8 mouse cellular contexts compared by ENCODE assay signal in the genomic region with DNA sequence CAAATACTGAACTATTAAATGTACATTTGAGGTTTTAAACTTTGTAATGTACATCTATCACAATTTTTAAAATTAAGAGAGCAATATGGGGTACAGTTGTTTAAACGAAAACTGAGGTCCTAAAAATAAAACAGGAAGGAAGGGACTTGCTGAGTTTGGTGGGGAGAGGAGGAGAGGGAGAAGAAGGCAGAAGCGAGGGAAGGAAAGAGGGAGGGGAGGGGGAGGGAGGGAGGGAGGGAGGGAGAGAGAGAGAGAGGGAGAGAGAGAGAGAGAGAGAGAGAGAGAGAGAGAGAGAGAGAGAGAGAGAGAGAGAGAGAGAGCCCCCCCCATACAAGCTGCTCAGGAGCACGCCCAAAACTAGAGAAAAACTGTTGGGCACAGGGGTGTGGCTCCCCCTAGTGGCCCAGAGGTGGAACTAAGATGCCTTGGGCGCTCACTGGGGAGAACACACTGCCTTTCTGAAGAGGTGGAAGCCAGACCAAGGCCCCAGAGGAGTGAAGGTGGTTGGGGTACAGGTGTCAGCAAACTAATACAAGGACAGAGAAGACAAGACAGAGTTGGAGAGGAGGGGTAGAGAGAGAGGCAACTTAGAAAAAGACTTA. TPM values are rescaled to one million over a fixed set of nuclear protein-coding genes. Genes with fewer than 3 reads are reported as not detected.
DNase-seq lines count a peak whose midpoint lies in the region; ATAC-seq and TF ChIP-seq lines count a peak whose summit lies in the region.
"Had no signal": no experiment of that assay in that cellular context is flagged by ENCODE, and none has a peak within 500 bp of the region (broad histone marks: within the 10 kb centered on the region; RNA-seq: fewer than 3 reads in every experiment).

No protein-coding gene starts in this region.

- H3K9ac ChIP-seq in lung, postnatal 0 days (replicated peaks; ENCODE audit: low read depth) = no peak overlapping the region
- H3K9ac ChIP-seq: heart, embryonic 15.5 days had no signal

- 15% methylated on average over 4 of the region's 4 CpGs for WGBS in embryonic facial prominence, embryonic 10.5 days
- 4% methylated on average over 4 of the region's 4 CpGs for WGBS in lung, postnatal 0 days

- H3K4me1 ChIP-seq in embryonic facial prominence, embryonic 10.5 days = peaks cover 10% of the 10 kb centered on the region
- 0 out of 2 replicates have a peak, but pooled peaks cover 4% of the 10 kb centered on the region for H3K4me1 ChIP-seq in lung, postnatal 0 days (ENCODE audit: insufficient read depth, low read depth, low read length)

- H3K4me3 ChIP-seq in embryonic facial prominence, embryonic 10.5 days = no peak overlapping the region
- no peak overlapping the region for H3K4me3 ChIP-seq in lung, postnatal 0 days (ENCODE audit: low read depth, low read length)
- H3K4me3 ChIP-seq: heart, embryonic 15.5 days had no signal

- no peak for TF ChIP-seq EP300 in lung, postnatal 0 days (IDR thresholded peaks at IDR 0.05)

- H3K9me3 ChIP-seq in embryonic facial prominence, embryonic 10.5 days = no peaks in the 10 kb centered on the region
- no peaks in the 10 kb centered on the region for H3K9me3 ChIP-seq in lung, postnatal 0 days (ENCODE audit: low read length)
- H3K9me3 ChIP-seq: heart, embryonic 15.5 days had no signal

- ATAC-seq in lung, postnatal 0 days = no peak

- H3K27ac ChIP-seq in embryonic facial prominence, embryonic 10.5 days (replicated peaks) = no peak overlapping the region
- no peak overlapping the region for H3K27ac ChIP-seq in lung, postnatal 0 days (ENCODE audit: low read length)
- H3K27ac ChIP-seq: heart, embryonic 15.5 days had no signal

- TF ChIP-seq CTCF in lung, postnatal 0 days (IDR thresholded peaks at IDR 0.05) = peak; percentile 85

- DNase-seq in ovary, postnatal 10 days (ENCODE audit: low spot score) = peak; percentile 18
- no peak for DNase-seq in ovary, adult 18-20 months (ENCODE audit: low spot score)
- DNase-seq in adrenal gland, postnatal 14 days = peak; percentile 70
- DNase-seq in embryonic facial prominence, embryonic 10.5 days (ENCODE audit: low spot score) = peak; percentile 73
- peak; percentile 62 for DNase-seq in kidney, postnatal 10 days
- DNase-seq in lung, postnatal 0 days (ENCODE audit: low spot score) = peak; percentile 66
- DNase-seq in right cerebral cortex, postnatal 10 days (ENCODE audit: low spot score in 2 of 2) = peak; percentile 39 to 59

- H3K36me3 ChIP-seq in embryonic facial prominence, embryonic 10.5 days (replicated peaks) = no peaks in the 10 kb centered on the region
- H3K36me3 ChIP-seq in lung, postnatal 0 days (ENCODE audit: insufficient read depth, low read length) = no peaks in the 10 kb centered on the region
- H3K36me3 ChIP-seq: heart, embryonic 15.5 days had no signal

- H3K4me2 ChIP-seq in lung, postnatal 0 days (replicated peaks; ENCODE audit: low read depth, low read length) = no peak overlapping the region
- H3K4me2 ChIP-seq: heart, embryonic 15.5 days had no signal

- H3K27me3 ChIP-seq in embryonic facial prominence, embryonic 10.5 days (replicated peaks; ENCODE audit: low read depth, poor library complexity, severe bottlenecking) = peaks cover 44% of the 10 kb centered on the region
- peaks cover 7% of the 10 kb centered on the region; the same call in 1 of the 2 replicates for H3K27me3 ChIP-seq in lung, postnatal 0 days (replicated peaks; ENCODE audit: insufficient read depth, low read length)

RNA-seq across cellular contexts. Expression of a gene that starts 3.8 kb away (rescaled TPM):
- 0.49 and 1.3 TPM in 2 replicates for total RNA-seq in adrenal gland, postnatal 14 days (2021)
- polyA plus RNA-seq in embryonic facial prominence, embryonic 10.5 days (2016; fragmentation: Nextera tagmentation; extraction: Ambion mirVana) = 0.54 and 0.62 TPM in 2 replicates
- polyA plus RNA-seq in lung, postnatal 0 days (2015; fragmentation: Nextera tagmentation; extraction: Ambion mirVana) = 0.08 and 0.20 TPM in 2 replicates

RNA-seq across cellular contexts. Expression of a gene that starts 6.2 kb away (rescaled TPM):
- total RNA-seq in adrenal gland, postnatal 14 days (2021) = not detected in 2 replicates
- polyA plus RNA-seq in embryonic facial prominence, embryonic 10.5 days (2016; fragmentation: Nextera tagmentation; extraction: Ambion mirVana) = not detected in 2 replicates
- polyA plus RNA-seq in lung, postnatal 0 days (2015; fragmentation: Nextera tagmentation; extraction: Ambion mirVana) = not detected in 2 replicates
- polyA plus RNA-seq: heart, embryonic 15.5 days had no signal

RNA-seq across cellular contexts. Expression of a gene that starts 20.6 kb away (rescaled TPM):
- total RNA-seq in adrenal gland, postnatal 14 days (2021) = not detected in 2 replicates
- polyA plus RNA-seq in embryonic facial prominence, embryonic 10.5 days (2016; fragmentation: Nextera tagmentation; extraction: Ambion mirVana) = not detected in 2 replicates
- not detected in 2 replicates for polyA plus RNA-seq in lung, postnatal 0 days (2015; fragmentation: Nextera tagmentation; extraction: Ambion mirVana)
- polyA plus RNA-seq: heart, embryonic 15.5 days had no signal

RNA-seq across cellular contexts. Expression of a gene that starts 22.1 kb away (rescaled TPM):
- total RNA-seq in adrenal gland, postnatal 14 days (2021) = not detected in 2 replicates
- 0.05 TPM in 1 of 2 replicates, not detected in the other for polyA plus RNA-seq in embryonic facial prominence, embryonic 10.5 days (2016; fragmentation: Nextera tagmentation; extraction: Ambion mirVana)
- polyA plus RNA-seq in lung, postnatal 0 days (2015; fragmentation: Nextera tagmentation; extraction: Ambion mirVana) = not detected in 2 replicates
- polyA plus RNA-seq: heart, embryonic 15.5 days had no signal

RNA-seq across cellular contexts. Expression of a gene that starts 41.6 kb away (rescaled TPM):
- total RNA-seq in adrenal gland, postnatal 14 days (2021) = not detected in 2 replicates
- not detected in 2 replicates for polyA plus RNA-seq in embryonic facial prominence, embryonic 10.5 days (2016; fragmentation: Nextera tagmentation; extraction: Ambion mirVana)
- polyA plus RNA-seq in lung, postnatal 0 days (2015; fragmentation: Nextera tagmentation; extraction: Ambion mirVana) = not detected in 2 replicates
- polyA plus RNA-seq: heart, embryonic 15.5 days had no signal
